In genomic region chr4:128720110-128720509, GRCm38 (mm10) we compare ENCODE assay signal across 8 mouse cellular contexts. TPM values are rescaled to one million over a fixed set of nuclear protein-coding genes. Genes with fewer than 3 reads are reported as not detected.
DNase-seq lines count a peak whose midpoint lies in the region; ATAC-seq and TF ChIP-seq lines count a peak whose summit lies in the region.

No protein-coding gene starts in this region.

- H3K9ac ChIP-seq in forebrain, embryonic 12.5 days: no peak overlapping the region
- no peak overlapping the region; the same call in 1 of the 2 replicates for H3K9ac ChIP-seq in kidney, embryonic 16.5 days (replicated peaks; ENCODE audit: low read length)
- H3K9ac ChIP-seq in liver, postnatal 0 days (replicated peaks): no peak overlapping the region

- 14% methylated on average over 5 of the region's 5 CpGs for WGBS in forebrain, embryonic 12.5 days
- 5% methylated on average over 5 of the region's 5 CpGs for WGBS in kidney, embryonic 16.5 days
- 7% methylated on average over 5 of the region's 5 CpGs for WGBS in liver, postnatal 0 days (ENCODE audit: insufficient replicate concordance)

- H3K9me3 ChIP-seq in forebrain, embryonic 12.5 days: no peaks in the 10 kb centered on the region
- no peaks in the 10 kb centered on the region for H3K9me3 ChIP-seq in kidney, embryonic 16.5 days (ENCODE audit: low read length)
- no peaks in the 10 kb centered on the region for H3K9me3 ChIP-seq in liver, postnatal 0 days (ENCODE audit: low read length)

- no peak for DNase-seq in frontal cortex, postnatal 14 days (ENCODE audit: low spot score in 2 of 2)
- DNase-seq in MN1 (ENCODE audit: low spot score): peak; percentile 74
- DNase-seq in liver, postnatal 0 days: peak; percentile 79
- peak; percentile 58 to 78 for DNase-seq in right cerebral cortex, postnatal 36 days (ENCODE audit: low spot score in 2 of 2)
- no peak for DNase-seq in thymus, postnatal 25 days

- peaks cover 6% of the 10 kb centered on the region; the same call in 1 of the 2 replicates for H3K27me3 ChIP-seq in forebrain, embryonic 12.5 days
- H3K27me3 ChIP-seq in kidney, embryonic 16.5 days (ENCODE audit: insufficient read depth, low read length): no peaks in the 10 kb centered on the region
- H3K27me3 ChIP-seq in liver, postnatal 0 days (ENCODE audit: insufficient read depth, low read length): no peaks in the 10 kb centered on the region

- H3K36me3 ChIP-seq in forebrain, embryonic 12.5 days (replicated peaks): no peaks in the 10 kb centered on the region
- no peaks in the 10 kb centered on the region for H3K36me3 ChIP-seq in kidney, embryonic 16.5 days (ENCODE audit: insufficient read depth, low read length)
- H3K36me3 ChIP-seq in liver, postnatal 0 days (replicated peaks; ENCODE audit: insufficient read depth, low read length): no peaks in the 10 kb centered on the region

- H3K4me3 ChIP-seq in forebrain, embryonic 12.5 days (replicated peaks): no peak overlapping the region
- no peak overlapping the region for H3K4me3 ChIP-seq in kidney, embryonic 16.5 days (ENCODE audit: low read length)
- H3K4me3 ChIP-seq in liver, postnatal 0 days (ENCODE audit: low read depth, low read length): no peak overlapping the region

- ATAC-seq in frontal cortex, adult (ENCODE audit: low TSS enrichment): peak; percentile 80
- ATAC-seq in forebrain, embryonic 12.5 days (ENCODE audit: low FRiP score): no peak
- ATAC-seq in kidney, embryonic 16.5 days (ENCODE audit: low FRiP score, low TSS enrichment): peak; percentile 65
- peak; percentile 88 for ATAC-seq in liver, postnatal 0 days

- no peak for TF ChIP-seq EP300 in liver, postnatal 0 days (IDR thresholded peaks at IDR 0.05; ENCODE audit: low read depth)

- TF ChIP-seq CTCF in liver, postnatal 0 days (IDR thresholded peaks at IDR 0.05; ENCODE audit: low read depth): peak; percentile 37; the same call in 1 of the 2 replicates

- peaks cover 87% of the 10 kb centered on the region for H3K4me1 ChIP-seq in forebrain, embryonic 12.5 days
- peaks cover 40% of the 10 kb centered on the region for H3K4me1 ChIP-seq in kidney, embryonic 16.5 days (ENCODE audit: insufficient read depth, low read length)
- H3K4me1 ChIP-seq in liver, postnatal 0 days (ENCODE audit: insufficient read depth): peaks cover 20% of the 10 kb centered on the region

- H3K27ac ChIP-seq in forebrain, embryonic 12.5 days: peak overlapping the region; percentile 83
- H3K27ac ChIP-seq in kidney, embryonic 16.5 days (ENCODE audit: low read length): peak overlapping the region; percentile 86
- H3K27ac ChIP-seq in liver, postnatal 0 days (ENCODE audit: low read depth): no peak overlapping the region

- H3K4me2 ChIP-seq in forebrain, embryonic 12.5 days: no peak overlapping the region; the same call in 1 of the 2 replicates
- no peak overlapping the region for H3K4me2 ChIP-seq in kidney, embryonic 16.5 days (replicated peaks; ENCODE audit: low read depth, low read length)
- no peak overlapping the region for H3K4me2 ChIP-seq in liver, postnatal 0 days (ENCODE audit: low read depth, low read length)

RNA-seq across cellular contexts. Expression of gene A3galt2, which starts 35.1 kb away (rescaled TPM):
- polyA plus RNA-seq in forebrain, embryonic 12.5 days (2016; fragmentation: Nextera tagmentation; extraction: Ambion mirVana): 0.38 and 0.57 TPM in 2 replicates
- polyA plus RNA-seq in kidney, embryonic 16.5 days (2015; fragmentation: Nextera tagmentation; extraction: Ambion mirVana): 0.24 and 0.35 TPM in 2 replicates
- polyA plus RNA-seq in liver, postnatal 0 days (2015; fragmentation: Nextera tagmentation; extraction: Ambion mirVana): not detected in 2 replicates

Comparison
In these comparisons a context has a peak if more than half of its experiments do, and no peak if none do; other contexts are left out.
1. DNase-seq: peak in MN1 (single experiment), liver, postnatal 0 days (single experiment) and right cerebral cortex, postnatal 36 days (2 of 2); none in frontal cortex, postnatal 14 days (0 of 2) and thymus, postnatal 25 days (single experiment).